Mouse (Mus musculus): Measurements from ENCODE around the gene Col4a3bp. TPM values are rescaled to one million over a fixed set of nuclear protein-coding genes. Genes with fewer than 3 reads are reported as not detected.

Gene Col4a3bp
- total and polyA plus RNA-seq, 2 experiments, result 8.1 to 29.9 TPM

DNA sequence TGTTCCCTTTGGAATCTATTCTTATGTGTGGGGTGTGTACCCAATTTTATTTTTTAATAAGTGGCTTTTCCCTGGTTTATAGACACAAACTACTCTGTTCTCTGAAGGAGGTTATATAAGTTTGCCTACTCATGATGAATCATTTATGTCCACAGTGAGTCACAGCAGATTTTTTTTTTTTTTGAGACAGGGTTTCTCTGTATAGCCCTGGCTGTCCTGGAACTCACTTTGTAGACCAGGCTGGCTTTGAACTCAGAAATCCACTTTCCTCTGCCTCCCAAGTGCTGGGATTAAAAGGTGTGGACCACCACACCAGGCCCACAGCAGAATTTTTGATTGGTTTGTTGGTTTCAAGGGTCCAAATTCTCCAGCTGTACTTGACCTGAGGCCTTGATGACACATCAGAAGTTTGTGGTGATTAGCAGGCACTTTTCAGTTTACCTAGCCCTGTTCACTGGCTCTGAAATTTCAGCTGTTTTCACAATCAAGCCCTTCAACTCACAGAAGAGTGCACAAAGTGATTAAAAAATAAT is 138.7 kb downstream of the Col4a3bp start:
- TF ChIP-seq POLR2A (IDR thresholded peaks at IDR 0.05; ENCODE audit: extremely low read depth, insufficient read depth, low read length) (no peak), CTCF (IDR thresholded peaks at IDR 0.05; ENCODE audit: low read depth, low read length) (no peak)
- no peaks in the 10 kb centered on the region for H3K27me3 ChIP-seq (ENCODE audit: control insufficient read depth, insufficient read depth, low read length)
- no peaks in the 10 kb centered on the region for H3K36me3 ChIP-seq (ENCODE audit: control insufficient read depth, insufficient read depth, low read length)
- no peak for DNase-seq (ENCODE audit: extremely low read depth, low read depth, low spot score)
- no peaks in the 10 kb centered on the region for H3K79me2 ChIP-seq (ENCODE audit: control insufficient read depth, insufficient read depth, low read length)
- no peak overlapping the region for H3K4me3 ChIP-seq (ENCODE audit: insufficient read depth, low read depth, low read length)
- H3K4me1 ChIP-seq (ENCODE audit: control insufficient read depth, insufficient read depth, low read length), result peaks cover 11% of the 10 kb centered on the region
- H3K27ac ChIP-seq (replicated peaks; ENCODE audit: insufficient read depth, low read depth, low read length), result no peak overlapping the region
- no peak overlapping the region for H3K9ac ChIP-seq (ENCODE audit: low read depth, low read length)

DNA sequence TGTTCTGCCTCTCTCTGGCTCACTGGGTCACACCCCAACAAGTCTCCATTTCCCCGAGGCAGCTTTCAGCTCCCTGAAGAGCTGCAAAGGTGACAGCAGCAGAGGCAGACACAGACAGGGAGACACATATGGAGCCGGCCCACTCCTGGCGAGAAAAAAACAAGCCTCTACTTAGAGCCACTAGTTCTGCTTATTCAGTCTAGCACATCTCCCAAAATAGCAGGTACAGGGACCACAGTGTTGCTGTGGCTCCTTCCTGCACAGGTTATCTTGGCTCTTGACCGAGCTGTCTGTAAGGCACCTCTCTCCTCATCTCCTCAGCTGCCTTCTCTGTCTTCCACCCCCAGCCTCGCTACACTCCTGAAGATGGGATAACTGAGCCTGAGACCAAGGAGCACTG is 142.4 kb downstream of the Col4a3bp start:
- TF ChIP-seq CTCF (IDR thresholded peaks at IDR 0.05; ENCODE audit: low read depth, low read length), result no peak
- no peak for TF ChIP-seq POLR2A (IDR thresholded peaks at IDR 0.05; ENCODE audit: extremely low read depth, insufficient read depth, low read length)
- H3K27me3 ChIP-seq (ENCODE audit: control insufficient read depth, insufficient read depth, low read length), result no peaks in the 10 kb centered on the region
- 87% methylated on average over 5 of the region's 5 CpGs for WGBS
- H3K9ac ChIP-seq (ENCODE audit: low read depth, low read length), result no peak overlapping the region
- no peaks in the 10 kb centered on the region for H3K36me3 ChIP-seq (ENCODE audit: control insufficient read depth, insufficient read depth, low read length)
- H3K79me2 ChIP-seq (ENCODE audit: control insufficient read depth, insufficient read depth, low read length), result no peaks in the 10 kb centered on the region
- no peak overlapping the region for H3K27ac ChIP-seq (replicated peaks; ENCODE audit: insufficient read depth, low read depth, low read length)
- no peak overlapping the region for H3K4me3 ChIP-seq (ENCODE audit: insufficient read depth, low read depth, low read length)
- peaks cover 3% of the 10 kb centered on the region for H3K4me1 ChIP-seq (ENCODE audit: control insufficient read depth, insufficient read depth, low read length)
- DNase-seq (ENCODE audit: extremely low read depth, low read depth, low spot score), result no peak

- Histone ChIP-seq H3K79me2 (ENCODE audit: control insufficient read depth, insufficient read depth, low read length) (no peaks in the 10 kb centered on the region), H3K27me3 (ENCODE audit: control insufficient read depth, insufficient read depth, low read length) (no peaks in the 10 kb centered on the region), H3K4me3 (ENCODE audit: insufficient read depth, low read depth, low read length) (no peak overlapping the region), H3K4me1 (ENCODE audit: control insufficient read depth, insufficient read depth, low read length) (no peaks in the 10 kb centered on the region), H3K36me3 (ENCODE audit: control insufficient read depth, insufficient read depth, low read length) (no peaks in the 10 kb centered on the region), H3K9ac (ENCODE audit: low read depth, low read length) (no peak overlapping the region), H3K27ac (replicated peaks; ENCODE audit: insufficient read depth, low read depth, low read length) (no peak overlapping the region)
- WGBS, result 75% methylated on average over 9 of the region's 9 CpGs
- TF ChIP-seq CTCF (IDR thresholded peaks at IDR 0.05; ENCODE audit: low read depth, low read length) (no peak), POLR2A (IDR thresholded peaks at IDR 0.05; ENCODE audit: extremely low read depth, insufficient read depth, low read length) (no peak)
- no peak for DNase-seq (ENCODE audit: extremely low read depth, low read depth, low spot score)
Measured at GRCm38 (mm10) chr13:96687261-96687660, 144.8 kb downstream of the Col4a3bp start.

Other genes with a start within 250 kb of the Col4a3bp start
- gene Poc5, start 154.3 kb upstream of the Col4a3bp start, total RNA-seq (2014; rRNA removed), result 3.8 and 5.3 TPM in 2 replicates
- gene Poc5, start 154.3 kb upstream of the Col4a3bp start, polyA plus RNA-seq (2012; rRNA removed), result 1.6 and 1.9 TPM in 2 replicates
- gene Ankdd1b, start 71.4 kb upstream of the Col4a3bp start, total RNA-seq (2014; rRNA removed), result not detected in 2 replicates
- not detected in 2 replicates for gene Ankdd1b, start 71.4 kb upstream of the Col4a3bp start, polyA plus RNA-seq (2012; rRNA removed)
- not detected in 2 replicates for gene Gm17622, start 51.9 kb upstream of the Col4a3bp start, total RNA-seq (2014; rRNA removed)
- gene Gm17622, start 51.9 kb upstream of the Col4a3bp start, polyA plus RNA-seq (2012; rRNA removed), result not detected in 2 replicates
- 4.9 and 6.5 TPM in 2 replicates for gene Polk, start within 50 bp of the Col4a3bp start, total RNA-seq (2014; rRNA removed)
- gene Polk, start within 50 bp of the Col4a3bp start, polyA plus RNA-seq (2012; rRNA removed), result 0.56 and 0.75 TPM in 2 replicates
- 126 and 178 TPM in 2 replicates for gene Hmgcr, start 128.3 kb downstream of the Col4a3bp start, total RNA-seq (2014; rRNA removed)
- 21.4 and 23.5 TPM in 2 replicates for gene Hmgcr, start 128.3 kb downstream of the Col4a3bp start, polyA plus RNA-seq (2012; rRNA removed)
- gene Ankrd31, start 205.7 kb downstream of the Col4a3bp start, total RNA-seq (2014; rRNA removed), result not detected in 2 replicates
- not detected in 2 replicates for gene Ankrd31, start 205.7 kb downstream of the Col4a3bp start, polyA plus RNA-seq (2012; rRNA removed)